Mouse (Mus musculus) gastrocnemius, postnatal 36 days (tissue): ENCODE data around the gene Csnk1e. TPM values are rescaled to one million over a fixed set of nuclear protein-coding genes. Genes with fewer than 3 reads are reported as not detected.

Source experiments
- DNase-seq, 2 experiments: peaks; one replicate each; pipeline ENCODE4 v3.0.0; 2022
- intact Hi-C: fragments of 180-260 bp; cut with DNase I; formaldehyde crosslinking; loops from one replicate; pipeline ENCODE4 v1.15.1; 2025
- total RNA-seq, 2 experiments: library from RNA; stranded (reverse); gene quantifications; 2 replicates each; pipeline ENCODE4 v1.2.3; 2021

Gene Csnk1e
- total RNA-seq, 2 experiments from 2014 or later = 46.7 to 50.7 TPM

- intact Hi-C loops = no loop called here
- no peak for DNase-seq
Measured at GRCm38 (mm10) chr15:79429527-79429926, 25.8 kb downstream of the Csnk1e start.

DNA sequence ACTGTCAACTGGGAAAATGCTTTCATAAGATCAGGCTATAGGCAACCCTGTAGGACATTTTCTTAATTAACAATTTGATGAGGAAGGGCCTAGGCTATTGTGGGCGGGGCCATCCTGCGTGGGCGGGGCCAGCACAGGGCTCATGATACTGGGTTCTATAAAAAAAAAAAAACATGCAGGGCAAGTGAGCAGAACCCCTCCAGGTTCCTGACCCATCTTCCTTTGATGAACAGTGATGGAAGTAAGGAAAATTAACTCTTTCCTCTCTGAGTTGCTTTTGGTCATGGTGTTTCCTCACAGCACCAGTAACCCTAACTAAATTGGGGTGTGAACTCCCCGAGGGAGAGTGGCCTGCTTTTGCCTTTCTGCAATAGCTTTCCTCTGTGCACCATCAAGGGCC lies 26.8 kb downstream of the Csnk1e start:
- DNase-seq = no peak
- intact Hi-C loops = no loop called here

DNA sequence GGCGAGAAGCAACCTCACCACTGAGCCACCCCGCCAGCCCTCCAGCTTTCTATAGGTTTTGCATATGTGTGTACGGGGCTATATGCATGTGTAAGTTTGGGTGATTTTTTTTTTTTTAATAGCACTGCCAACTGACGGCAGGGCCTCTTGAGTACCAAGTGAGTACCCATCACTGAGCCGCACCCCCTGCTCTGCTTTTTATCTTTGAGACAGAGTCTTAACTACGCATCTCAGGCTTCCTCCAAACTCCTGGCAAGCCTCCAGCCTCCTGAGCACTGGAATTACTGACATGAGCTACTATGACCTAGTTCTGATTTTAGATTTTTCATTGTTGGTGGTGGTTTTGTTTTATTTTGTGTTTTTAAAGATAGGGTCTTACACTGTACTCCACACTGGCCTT lies 27.9 kb downstream of the Csnk1e start:
- intact Hi-C loops = no loop called here
- no peak for DNase-seq

DNA sequence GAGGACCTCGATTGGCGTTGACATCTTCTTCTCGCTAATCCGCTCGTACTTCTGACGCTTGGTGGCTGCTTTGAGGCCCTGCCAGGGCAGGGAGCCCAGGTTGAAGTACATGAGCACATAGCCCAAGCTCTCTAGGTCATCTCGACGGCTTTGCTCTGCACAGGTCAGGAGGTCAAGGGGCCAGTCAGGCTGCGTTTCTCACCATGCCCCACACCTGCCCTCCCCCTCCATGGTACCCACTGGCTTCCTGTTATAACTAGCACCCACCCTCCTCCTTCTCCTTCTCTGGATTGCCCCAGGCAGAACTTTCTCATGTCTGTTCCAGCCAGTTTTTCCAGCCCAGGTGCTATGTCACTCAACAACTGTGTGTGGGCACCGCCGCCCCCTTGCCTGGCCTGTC lies 29.9 kb downstream of the Csnk1e start:
- DNase-seq = no peak
- intact Hi-C loops = no loop called here

- no peak for DNase-seq
- intact Hi-C loops = no loop called here
Measured at GRCm38 (mm10) chr15:79424602-79425001, 30.8 kb downstream of the Csnk1e start.

DNA sequence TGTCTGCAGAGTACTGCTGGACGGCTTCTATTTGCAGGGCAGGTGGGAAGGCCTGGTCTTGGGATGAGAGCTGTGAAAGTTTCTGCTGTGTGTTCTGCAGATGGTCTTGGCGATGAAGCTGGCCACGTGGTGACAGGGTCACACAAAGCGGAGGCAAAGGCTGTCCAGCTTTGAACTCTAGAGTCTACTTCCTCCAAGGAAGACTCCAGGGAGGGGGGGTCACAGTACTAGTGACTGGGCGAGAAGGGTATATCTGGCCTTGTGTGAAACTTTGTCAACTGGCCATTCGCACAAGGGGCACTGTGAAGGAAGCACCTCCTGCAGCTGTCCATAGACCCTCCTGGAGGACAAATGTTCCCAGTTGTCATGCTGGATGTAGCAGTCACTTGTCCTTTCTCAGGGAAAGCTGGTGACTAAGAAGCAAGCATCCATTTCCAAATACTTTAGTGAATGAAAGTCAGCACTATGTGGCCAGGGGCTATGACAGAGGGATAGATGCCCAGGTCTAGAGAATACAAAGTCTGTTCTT lies 32.6 kb downstream of the Csnk1e start:
- no peak for DNase-seq
- intact Hi-C loops = loop anchor here (1.0 kb wide), 1 partner anchor 16 kb away; no protein-coding TSS in a partner anchor

DNA sequence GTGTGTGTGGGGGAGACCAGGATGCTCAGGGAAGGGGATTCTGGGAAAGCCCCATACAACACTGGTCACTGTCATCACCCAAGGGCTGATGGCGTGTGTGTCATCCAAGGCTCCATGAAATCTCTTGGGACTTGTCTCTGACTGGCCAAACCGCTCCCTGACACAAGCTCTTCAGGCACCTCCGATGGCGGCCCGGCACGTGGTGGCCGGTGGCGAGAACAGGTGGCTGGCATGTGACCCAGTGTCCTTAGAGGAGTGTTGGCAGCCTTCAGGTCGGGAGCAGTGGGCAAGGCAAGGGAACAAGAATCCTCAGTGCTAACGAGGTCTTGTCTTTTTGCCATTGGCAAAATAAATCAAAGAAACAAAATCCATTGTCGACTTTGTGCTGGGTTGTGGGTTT lies 36.7 kb downstream of the Csnk1e start:
- intact Hi-C loops = no loop called here
- DNase-seq = no peak

DNA sequence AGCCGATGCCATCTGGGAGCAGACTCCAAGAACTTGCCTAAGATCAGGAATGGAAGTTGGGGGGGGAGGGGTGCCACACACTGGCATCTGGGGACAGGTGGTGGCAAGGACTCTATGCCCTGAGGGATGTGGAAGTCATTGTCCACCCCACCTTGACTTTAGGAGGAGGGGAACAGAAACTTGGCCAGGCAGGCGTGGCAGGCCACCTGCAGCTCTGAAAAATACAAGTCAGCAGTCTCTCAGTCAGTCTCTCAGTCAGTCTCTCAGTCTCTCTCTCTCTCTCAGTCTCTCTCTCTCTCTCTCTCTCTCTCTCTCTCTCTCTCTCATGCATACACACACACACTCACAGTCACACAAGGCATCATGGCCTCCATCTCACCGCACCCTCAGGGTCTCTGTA lies 37.1 kb downstream of the Csnk1e start:
- intact Hi-C loops = no loop called here
- no peak for DNase-seq

DNA sequence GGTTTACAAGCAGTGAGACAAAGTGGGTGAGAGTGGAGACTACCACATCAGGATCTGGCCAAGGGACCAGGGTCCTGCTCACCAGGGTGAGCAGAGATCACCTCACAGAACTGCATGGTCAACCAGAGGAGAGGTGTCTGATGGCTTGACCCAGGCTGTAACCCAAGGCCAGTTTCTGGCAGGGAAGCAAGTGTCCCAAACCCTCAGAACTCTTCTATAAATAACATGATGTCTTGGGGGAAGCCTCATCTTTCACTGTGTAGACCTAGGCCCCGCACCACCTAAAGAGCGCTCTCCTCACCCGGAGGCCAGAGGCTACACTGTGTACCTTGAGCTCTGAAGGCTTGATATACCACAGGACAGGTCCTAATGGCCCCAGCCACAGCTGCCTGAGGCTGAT lies 38.0 kb downstream of the Csnk1e start:
- intact Hi-C loops = no loop called here

DNA sequence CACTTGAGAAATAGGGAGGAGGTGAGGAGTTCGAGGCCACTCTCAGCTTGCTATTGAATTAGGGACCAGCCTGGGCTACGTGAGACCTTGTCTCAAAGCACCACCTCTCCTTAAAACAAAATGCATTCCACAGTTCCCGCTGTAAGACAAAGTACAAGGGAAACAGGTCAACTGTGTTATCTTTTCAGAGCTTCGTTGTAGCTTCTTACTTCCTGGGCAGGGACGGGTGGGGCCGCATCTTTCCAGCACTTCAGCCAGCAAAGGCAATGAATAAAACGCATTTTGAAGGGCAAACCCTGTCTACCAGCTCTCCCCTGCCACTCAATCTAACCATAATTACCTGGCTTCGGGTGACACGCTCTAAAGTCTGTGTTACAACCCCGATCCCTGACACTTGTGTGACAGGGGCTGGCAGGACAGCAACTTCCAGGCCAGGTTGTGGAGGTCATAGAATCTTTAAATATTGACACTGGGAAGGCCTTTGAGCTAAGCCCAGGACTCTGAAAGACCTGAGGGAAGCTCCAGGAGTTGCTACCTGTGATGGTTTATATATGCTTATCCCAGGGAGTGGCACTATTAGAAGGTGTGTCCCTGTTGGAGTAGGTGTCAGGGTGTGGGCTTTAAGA lies 38.8 kb downstream of the Csnk1e start:
- intact Hi-C loops = no loop called here
- DNase-seq = no peak

More for the DNA sequence above, 38.0 kb downstream of the Csnk1e start:
- peak in 1 of 2 experiments; percentile 42 for DNase-seq

DNA sequence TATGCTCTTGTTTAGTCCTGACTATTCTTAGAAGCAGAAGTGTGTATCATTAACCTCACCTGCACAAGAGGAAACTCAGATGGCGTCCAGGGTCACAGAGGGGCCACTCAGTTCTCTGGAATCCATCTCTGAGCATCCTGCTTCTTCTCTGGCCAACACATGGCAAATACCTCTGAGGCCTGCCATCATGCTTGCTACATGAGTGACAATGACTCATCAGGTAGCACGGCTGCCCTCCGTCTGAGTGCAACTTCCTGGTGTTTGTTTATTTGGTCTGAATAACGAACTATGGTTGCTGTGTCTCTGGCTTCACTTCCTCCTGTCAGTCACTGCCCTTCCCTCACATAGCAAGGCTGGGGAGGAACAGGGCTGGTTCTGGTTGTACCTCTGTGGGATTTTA lies 40.9 kb downstream of the Csnk1e start:
- intact Hi-C loops = no loop called here

DNA sequence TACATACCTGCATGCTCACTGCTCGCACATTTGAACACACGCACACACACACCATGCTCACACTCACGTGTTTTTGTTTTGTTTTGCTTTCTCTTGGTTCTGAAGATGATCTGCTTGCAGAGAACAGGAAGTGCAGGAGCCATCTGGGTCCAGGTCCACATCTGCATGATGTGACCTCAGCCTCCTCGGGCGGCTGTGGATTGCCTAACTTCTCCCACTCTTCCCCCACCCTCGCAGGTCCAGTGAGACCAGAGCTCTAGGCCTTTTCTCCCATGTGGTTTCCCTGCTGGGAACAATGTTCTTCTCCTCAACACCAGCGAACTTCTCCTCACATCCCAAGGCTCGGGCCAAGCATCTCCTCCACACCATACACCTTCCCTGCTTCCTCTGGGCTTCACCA lies 41.6 kb downstream of the Csnk1e start:
- no peak for DNase-seq
- intact Hi-C loops = loop anchor here (2.0 kb wide), 1 partner anchor 53 kb away; no protein-coding TSS in a partner anchor

More for the DNA sequence above, 40.9 kb downstream of the Csnk1e start:
- no peak for DNase-seq

DNA sequence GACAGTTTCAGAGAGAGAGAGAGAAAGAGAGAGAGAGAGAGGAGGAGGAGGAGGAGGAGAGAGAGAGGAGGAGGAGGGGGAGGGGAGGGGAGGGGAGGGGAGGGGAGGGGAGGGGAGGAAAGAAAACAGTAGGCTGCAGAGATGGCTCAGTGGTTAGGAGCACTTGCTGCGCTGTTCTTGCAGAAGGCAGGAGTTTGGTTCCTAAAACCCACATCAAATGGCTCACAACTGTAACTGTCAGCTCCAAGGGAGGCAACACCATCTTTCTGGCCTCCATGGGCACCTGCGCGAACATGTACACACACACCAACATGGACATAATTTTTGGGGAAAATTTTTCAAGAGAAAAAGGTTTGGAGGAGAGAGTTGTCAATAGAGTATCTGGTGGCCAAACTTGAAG lies 42.2 kb downstream of the Csnk1e start:
- intact Hi-C loops = loop anchor here (2.0 kb wide), 1 partner anchor 54 kb away; no protein-coding TSS in a partner anchor
- DNase-seq = no peak

- intact Hi-C loops = loop anchor here (2.0 kb wide), 1 partner anchor 55 kb away; no protein-coding TSS in a partner anchor
- no peak for DNase-seq
Measured at GRCm38 (mm10) chr15:79411363-79412065, 43.9 kb downstream of the Csnk1e start.

- intact Hi-C loops = no loop called here
- no peak for DNase-seq
Measured at GRCm38 (mm10) chr15:79409077-79409573, 46.2 kb downstream of the Csnk1e start.

DNA sequence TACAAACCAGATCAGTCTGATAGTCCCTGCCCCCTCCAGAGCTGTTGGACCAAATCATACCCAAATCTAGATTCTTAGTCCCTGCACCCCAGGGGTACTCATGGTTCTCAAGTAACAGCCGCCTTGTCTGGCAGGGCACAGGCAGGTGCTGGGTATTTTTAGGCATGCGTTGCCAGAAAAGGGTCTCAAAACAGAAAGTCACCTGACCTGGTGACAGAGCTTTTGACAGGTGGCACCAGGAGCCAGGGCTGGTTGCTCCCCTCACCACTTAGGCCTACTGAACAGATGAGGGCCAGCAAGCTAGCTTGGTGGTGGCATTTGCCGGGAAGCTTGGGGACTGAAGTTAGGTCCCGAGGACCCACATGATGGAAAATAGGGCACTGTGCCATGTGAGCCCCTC lies 48.8 kb downstream of the Csnk1e start:
- DNase-seq = no peak
- intact Hi-C loops = no loop called here

- intact Hi-C loops = no loop called here
Measured at GRCm38 (mm10) chr15:79404277-79404676, 51.1 kb downstream of the Csnk1e start.

DNA sequence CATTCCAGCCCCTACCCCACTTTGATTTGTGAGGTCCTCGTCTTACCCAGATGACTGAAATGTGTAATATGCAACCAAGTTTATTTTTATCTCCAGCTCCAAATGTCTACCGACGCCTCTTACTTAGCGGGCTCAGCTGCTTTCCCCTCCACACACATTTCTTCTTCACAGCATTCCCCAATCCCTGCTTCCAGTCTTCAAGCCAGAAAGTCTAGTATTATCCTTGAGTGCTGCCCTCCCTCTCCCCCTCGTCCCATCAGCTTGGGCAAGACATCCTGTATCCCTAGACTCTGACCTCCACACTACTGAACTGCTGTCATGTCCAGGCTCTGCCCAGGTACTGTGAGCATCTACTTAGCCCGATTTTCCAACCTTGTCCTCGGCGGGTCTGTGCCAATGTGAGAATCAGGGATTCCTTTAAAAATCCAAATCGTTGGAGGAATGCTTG lies 51.6 kb downstream of the Csnk1e start:
- intact Hi-C loops = loop anchor here (2.0 kb wide), 1 partner anchor 37 kb away; no protein-coding TSS in a partner anchor
- DNase-seq = no peak

More at GRCm38 (mm10) chr15:79404277-79404676, 51.1 kb downstream of the Csnk1e start:
- no peak for DNase-seq

- intact Hi-C loops = loop anchor here (2.0 kb wide), 1 partner anchor 38 kb away; no protein-coding TSS in a partner anchor
- peak; percentile 82 to 85 for DNase-seq
Measured at GRCm38 (mm10) chr15:79402836-79403762, 52.3 kb downstream of the Csnk1e start, which contains the start of gene Tmem184b. Tmem184b (minus strand) TSS chr15:79403569.

- intact Hi-C loops = loop anchor here (2.0 kb wide), 1 partner anchor 39 kb away; no protein-coding TSS in a partner anchor
- DNase-seq = no peak
Measured at GRCm38 (mm10) chr15:79402176-79402575, 53.2 kb downstream of the Csnk1e start.
